Mouse (Mus musculus): ENCODE results near the gene Gramd4. TPM values are rescaled to one million over a fixed set of nuclear protein-coding genes. Genes with fewer than 3 reads are reported as not detected.
"Not testable (repeated sequence)": the region's sequence is repeated elsewhere in the genome, so short reads cannot be mapped to it uniquely, and the experiment has no call there.

Gramd4 gene
- polyA plus RNA-seq, 1 experiment from 2014 or later, result 9.7 TPM

DNA sequence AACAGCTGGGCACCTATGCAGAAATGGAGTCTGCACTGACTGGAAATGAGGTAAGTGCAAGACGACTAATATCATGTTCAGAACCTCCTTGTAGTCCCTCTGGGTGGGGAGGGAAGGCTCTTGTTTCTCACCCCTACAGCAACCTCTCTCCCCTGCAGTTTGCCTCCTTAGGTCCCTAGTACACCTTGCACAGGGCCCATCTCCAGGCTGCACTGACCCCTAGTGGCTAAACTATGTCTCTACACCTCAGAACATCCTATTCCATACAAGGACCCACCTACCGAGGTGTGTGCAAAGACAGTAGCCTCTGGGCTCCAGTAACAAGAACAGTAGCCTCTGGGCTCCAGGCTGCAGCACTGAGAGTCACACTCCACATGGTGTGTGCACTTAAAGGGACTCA, 18.7 kb upstream of the Gramd4 start:
- peaks cover 1% of the 10 kb centered on the region for H3K27me3 ChIP-seq (ENCODE audit: control insufficient read depth, insufficient read depth, low read length)
- no peaks in the 10 kb centered on the region for H3K36me3 ChIP-seq (ENCODE audit: control insufficient read depth, insufficient read depth, low read length)
- H3K4me1 ChIP-seq (ENCODE audit: control insufficient read depth, insufficient read depth, low read length), result peaks cover 4% of the 10 kb centered on the region; the same call in 1 of the 2 replicates
- H3K4me3 ChIP-seq (ENCODE audit: low read length), result no peak overlapping the region
- H3K9ac ChIP-seq (ENCODE audit: low read depth, low read length), result no peak overlapping the region
- H3K4me2 ChIP-seq (replicated peaks; ENCODE audit: low read depth, low read length), result no peak overlapping the region
- 0% methylated on average over 2 of the region's 2 CpGs for WGBS
- peak; percentile 47 for ATAC-seq (ENCODE audit: low FRiP score, low TSS enrichment)
- H3K9me3 ChIP-seq (ENCODE audit: control insufficient read depth, low read length), result no peaks in the 10 kb centered on the region
- H3K27ac ChIP-seq (ENCODE audit: low read depth, low read length), result no peak overlapping the region

DNA sequence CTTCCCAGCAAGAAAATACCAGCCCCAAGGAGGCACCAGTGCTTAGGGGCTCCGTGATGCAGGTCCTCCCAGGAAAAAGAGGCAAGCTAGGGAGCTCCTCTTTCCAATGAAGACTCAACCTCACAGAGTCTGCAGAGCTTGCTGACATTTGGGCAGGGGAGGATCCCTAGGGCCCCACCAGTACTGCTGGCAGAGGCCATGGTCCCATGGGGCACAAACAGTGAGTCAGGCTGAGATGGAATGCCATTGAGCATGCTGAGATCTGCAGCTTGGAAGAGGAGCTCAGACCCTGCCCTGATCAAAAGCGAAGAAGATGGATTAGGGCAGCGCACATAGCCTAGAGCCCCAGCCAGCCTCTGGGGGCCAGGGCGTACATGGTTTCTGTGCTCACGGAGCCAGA, 16.1 kb upstream of the Gramd4 start:
- no peaks in the 10 kb centered on the region for H3K4me1 ChIP-seq (ENCODE audit: control insufficient read depth, insufficient read depth, low read length)
- no peaks in the 10 kb centered on the region for H3K36me3 ChIP-seq (ENCODE audit: control insufficient read depth, insufficient read depth, low read length)
- ATAC-seq (ENCODE audit: low FRiP score, low TSS enrichment), result no peak
- H3K4me3 ChIP-seq (ENCODE audit: low read length), result no peak overlapping the region
- no peak overlapping the region for H3K27ac ChIP-seq (ENCODE audit: low read depth, low read length)
- no peaks in the 10 kb centered on the region for H3K9me3 ChIP-seq (ENCODE audit: control insufficient read depth, low read length)
- H3K9ac ChIP-seq (ENCODE audit: low read depth, low read length), result no peak overlapping the region
- WGBS, result 89% methylated on average over 5 of the region's 5 CpGs
- H3K4me2 ChIP-seq (replicated peaks; ENCODE audit: low read depth, low read length), result no peak overlapping the region
- H3K27me3 ChIP-seq (ENCODE audit: control insufficient read depth, insufficient read depth, low read length), result no peaks in the 10 kb centered on the region; the same call in 1 of the 2 replicates

DNA sequence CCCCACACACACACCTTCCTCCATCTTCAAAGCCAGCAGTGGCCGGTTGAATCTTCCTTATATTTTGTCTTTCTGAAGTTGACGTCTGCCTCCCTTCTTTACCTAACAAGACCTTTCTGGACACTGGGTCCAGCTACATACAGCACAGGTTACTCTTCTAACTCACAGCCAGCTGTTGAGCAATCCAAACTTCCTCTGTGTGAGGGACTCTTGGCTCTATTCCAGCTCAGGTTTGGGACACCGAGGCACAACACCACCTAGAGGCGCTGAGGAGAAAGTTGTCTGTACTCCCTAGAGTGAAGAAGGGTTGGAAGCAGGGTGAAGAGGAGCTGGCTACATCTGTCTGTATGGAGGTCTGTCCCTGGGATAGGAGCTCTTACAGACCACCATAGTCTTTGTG, 15.1 kb upstream of the Gramd4 start:
- WGBS, result 44% methylated on average over 4 of the region's 4 CpGs
- no peaks in the 10 kb centered on the region for H3K4me1 ChIP-seq (ENCODE audit: control insufficient read depth, insufficient read depth, low read length)
- H3K27ac ChIP-seq (ENCODE audit: low read depth, low read length), result no peak overlapping the region
- no peaks in the 10 kb centered on the region; the same call in 1 of the 2 replicates for H3K27me3 ChIP-seq (ENCODE audit: control insufficient read depth, insufficient read depth, low read length)
- H3K4me2 ChIP-seq (replicated peaks; ENCODE audit: low read depth, low read length), result no peak overlapping the region
- no peak for ATAC-seq (ENCODE audit: low FRiP score, low TSS enrichment)
- H3K4me3 ChIP-seq (ENCODE audit: low read length), result no peak overlapping the region
- H3K36me3 ChIP-seq (ENCODE audit: control insufficient read depth, insufficient read depth, low read length), result no peaks in the 10 kb centered on the region
- H3K9ac ChIP-seq (ENCODE audit: low read depth, low read length), result no peak overlapping the region
- no peaks in the 10 kb centered on the region for H3K9me3 ChIP-seq (ENCODE audit: control insufficient read depth, low read length)

DNA sequence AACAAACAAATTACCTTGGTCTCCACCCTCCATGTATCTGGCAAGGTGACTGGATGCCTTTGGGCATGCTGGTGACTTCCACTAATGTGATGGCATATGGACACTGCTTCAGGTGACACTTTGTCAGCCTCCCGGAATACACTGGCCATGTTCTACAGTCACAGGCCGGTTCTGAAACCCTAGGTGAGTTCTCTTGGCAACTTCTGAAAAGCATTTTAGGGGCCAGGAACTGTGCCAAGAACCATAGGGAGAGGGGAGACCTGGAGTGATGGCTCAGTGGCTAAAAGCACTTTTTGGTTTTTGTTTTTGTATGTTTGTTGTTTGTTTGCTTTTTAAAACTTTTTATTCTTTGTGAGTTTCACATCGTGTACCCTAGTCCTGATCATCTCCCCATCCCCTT, 8.0 kb upstream of the Gramd4 start:
- Histone ChIP-seq H3K27me3 (ENCODE audit: control insufficient read depth, insufficient read depth, low read length) (no peaks in the 10 kb centered on the region), H3K36me3 (ENCODE audit: control insufficient read depth, insufficient read depth, low read length) (no peaks in the 10 kb centered on the region), H3K4me3 (ENCODE audit: low read length) (no peak overlapping the region), H3K9ac (ENCODE audit: low read depth, low read length) (no peak overlapping the region), H3K4me1 (ENCODE audit: control insufficient read depth, insufficient read depth, low read length) (0 out of 2 replicates have a peak, but pooled peaks cover 11% of the 10 kb centered on the region), H3K9me3 (ENCODE audit: control insufficient read depth, low read length) (no peaks in the 10 kb centered on the region), H3K27ac (ENCODE audit: low read depth, low read length) (no peak overlapping the region), H3K4me2 (replicated peaks; ENCODE audit: low read depth, low read length) (no peak overlapping the region)
- WGBS, result 90% methylated on average over 3 of the region's 3 CpGs
- no peak for ATAC-seq (ENCODE audit: low FRiP score, low TSS enrichment)

DNA sequence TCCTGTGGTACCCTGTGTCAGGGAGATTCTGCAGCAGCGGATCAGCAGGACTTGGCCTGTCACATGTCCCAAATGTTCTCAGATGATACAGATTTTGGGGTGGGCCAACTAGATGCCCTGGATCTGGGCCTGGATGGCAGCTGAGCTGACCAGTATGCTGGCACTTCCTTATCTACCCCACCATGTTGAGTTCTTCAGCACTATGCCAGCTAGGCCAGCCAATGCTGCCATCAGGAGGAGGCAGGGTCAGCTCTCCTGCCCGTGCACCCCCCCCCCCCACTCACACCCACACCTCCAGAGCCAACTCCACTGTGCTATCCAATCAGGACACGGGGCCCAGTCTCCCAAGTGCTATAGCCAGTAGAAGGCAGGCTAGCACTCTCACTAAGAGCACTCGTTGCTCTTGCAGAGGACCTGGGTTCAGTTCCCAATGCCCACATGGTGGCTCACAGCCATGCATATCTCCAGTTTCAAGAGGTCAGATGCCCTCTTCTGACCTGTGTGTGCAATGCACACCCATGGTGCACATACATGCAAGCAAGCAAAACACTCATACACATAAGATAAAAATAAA, 7.2 kb upstream of the Gramd4 start:
- no peak overlapping the region for H3K9ac ChIP-seq (ENCODE audit: low read depth, low read length)
- no peak for ATAC-seq (ENCODE audit: low FRiP score, low TSS enrichment)
- no peaks in the 10 kb centered on the region for H3K36me3 ChIP-seq (ENCODE audit: control insufficient read depth, insufficient read depth, low read length)
- no peak overlapping the region for H3K4me3 ChIP-seq (ENCODE audit: low read length)
- H3K4me1 ChIP-seq (ENCODE audit: control insufficient read depth, insufficient read depth, low read length), result 0 out of 2 replicates have a peak, but pooled peaks cover 11% of the 10 kb centered on the region
- H3K4me2 ChIP-seq (replicated peaks; ENCODE audit: low read depth, low read length), result no peak overlapping the region
- 77% methylated on average over 3 of the region's 4 CpGs for WGBS
- no peaks in the 10 kb centered on the region for H3K9me3 ChIP-seq (ENCODE audit: control insufficient read depth, low read length)
- H3K27me3 ChIP-seq (ENCODE audit: control insufficient read depth, insufficient read depth, low read length), result no peaks in the 10 kb centered on the region
- no peak overlapping the region for H3K27ac ChIP-seq (ENCODE audit: low read depth, low read length)

DNA sequence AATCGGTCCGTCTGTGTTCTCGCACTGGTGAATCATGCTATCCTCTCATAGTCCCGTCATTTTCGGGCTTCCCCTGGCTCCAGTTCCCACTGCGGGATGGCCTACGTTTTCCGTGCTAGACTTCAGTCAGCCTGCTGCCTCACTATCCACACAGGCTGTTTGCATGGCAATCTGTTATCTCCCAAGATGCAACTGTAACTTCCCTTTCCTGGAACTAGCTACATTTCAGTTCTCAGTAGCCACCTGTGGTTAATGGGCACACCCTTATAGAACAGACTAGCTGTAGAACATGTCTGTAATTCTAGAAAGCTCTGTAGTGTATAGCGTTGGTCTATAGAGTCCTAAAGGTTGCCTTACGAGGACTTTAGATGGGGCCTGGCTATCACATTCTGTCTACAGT, 6.3 kb upstream of the Gramd4 start:
- 81% methylated on average over 10 of the region's 10 CpGs for WGBS
- Histone ChIP-seq H3K9me3 (ENCODE audit: control insufficient read depth, low read length) (no peaks in the 10 kb centered on the region), H3K27ac (ENCODE audit: low read depth, low read length) (no peak overlapping the region), H3K4me3 (ENCODE audit: low read length) (no peak overlapping the region), H3K27me3 (ENCODE audit: control insufficient read depth, insufficient read depth, low read length) (no peaks in the 10 kb centered on the region), H3K36me3 (ENCODE audit: control insufficient read depth, insufficient read depth, low read length) (no peaks in the 10 kb centered on the region), H3K4me1 (ENCODE audit: control insufficient read depth, insufficient read depth, low read length) (0 out of 2 replicates have a peak, but pooled peaks cover 11% of the 10 kb centered on the region), H3K9ac (ENCODE audit: low read depth, low read length) (no peak overlapping the region), H3K4me2 (replicated peaks; ENCODE audit: low read depth, low read length) (no peak overlapping the region)
- no peak for ATAC-seq (ENCODE audit: low FRiP score, low TSS enrichment)

DNA sequence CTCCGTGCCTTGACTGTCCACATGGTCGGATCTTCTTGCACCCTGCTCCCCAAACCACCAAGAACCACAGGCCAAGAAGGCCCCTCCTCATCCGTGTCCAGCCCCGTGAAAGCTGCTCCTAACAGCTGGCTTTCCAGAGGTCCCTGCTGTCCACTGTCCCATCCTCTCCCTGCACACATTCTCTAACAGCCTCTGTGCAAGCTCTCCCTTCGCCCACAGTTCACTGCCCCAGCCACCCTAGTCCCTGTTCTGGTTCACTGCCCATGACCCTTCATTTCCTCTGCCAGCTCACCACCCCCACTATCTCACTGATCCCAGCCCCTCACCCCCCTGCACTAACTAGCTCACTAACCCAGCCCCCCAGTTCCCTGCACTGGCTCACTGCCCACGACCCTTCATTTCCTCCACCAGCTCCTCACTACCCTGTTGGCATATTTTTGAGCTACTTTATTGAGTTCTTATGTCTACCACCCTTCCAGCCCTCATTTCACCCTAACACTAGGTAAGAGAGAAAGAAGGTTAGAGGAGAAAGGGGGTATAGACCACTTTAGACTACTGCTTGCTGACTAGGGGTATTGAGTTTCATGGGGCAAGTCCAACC, 5.5 kb upstream of the Gramd4 start:
- no peaks in the 10 kb centered on the region for H3K36me3 ChIP-seq (ENCODE audit: control insufficient read depth, insufficient read depth, low read length)
- H3K27ac ChIP-seq (ENCODE audit: low read depth, low read length), result no peak overlapping the region
- H3K4me2 ChIP-seq (replicated peaks; ENCODE audit: low read depth, low read length), result no peak overlapping the region
- no peaks in the 10 kb centered on the region for H3K9me3 ChIP-seq (ENCODE audit: control insufficient read depth, low read length)
- H3K4me1 ChIP-seq (ENCODE audit: control insufficient read depth, insufficient read depth, low read length), result peaks cover 11% of the 10 kb centered on the region; the same call in 1 of the 2 replicates
- ATAC-seq (ENCODE audit: low FRiP score, low TSS enrichment), result peak; percentile 67; the same call in 1 of the 2 replicates
- no peaks in the 10 kb centered on the region for H3K27me3 ChIP-seq (ENCODE audit: control insufficient read depth, insufficient read depth, low read length)
- no peak overlapping the region for H3K9ac ChIP-seq (ENCODE audit: low read depth, low read length)
- no peak overlapping the region for H3K4me3 ChIP-seq (ENCODE audit: low read length)
- 22% methylated on average over 6 of the region's 6 CpGs for WGBS

DNA sequence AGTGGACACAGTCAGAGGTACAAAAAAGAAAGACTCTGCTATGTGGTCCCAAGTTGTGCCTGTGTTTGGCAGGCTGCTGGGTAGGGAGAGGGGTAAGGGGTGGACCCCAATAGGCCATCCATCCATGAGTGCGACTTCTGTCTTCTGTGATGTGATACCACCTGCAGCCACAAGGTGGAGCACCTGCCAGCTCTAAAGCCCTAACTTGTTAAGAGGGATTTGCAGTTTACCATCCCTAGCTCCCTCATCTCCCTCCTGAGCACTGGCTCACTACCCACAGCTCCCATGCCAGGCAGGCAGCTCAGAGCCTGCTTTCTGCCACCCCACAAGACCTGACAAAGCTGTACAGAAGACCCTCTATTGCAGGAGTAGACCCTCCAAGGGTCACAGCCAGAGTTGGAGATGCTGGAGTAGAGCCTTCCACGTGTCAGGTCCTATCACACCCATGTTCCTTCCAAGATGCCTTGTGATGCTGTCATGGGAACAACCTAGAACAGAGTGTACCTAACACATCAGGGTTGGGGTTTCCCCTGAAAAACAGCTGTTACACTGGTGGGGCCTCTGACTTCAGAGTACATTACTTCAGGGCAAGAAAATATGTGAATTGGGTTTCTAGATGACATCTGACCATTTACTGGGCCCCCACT, 3.5 kb upstream of the Gramd4 start:
- H3K27ac ChIP-seq (ENCODE audit: low read depth, low read length), result no peak overlapping the region
- H3K4me1 ChIP-seq (ENCODE audit: control insufficient read depth, insufficient read depth, low read length), result peaks cover 22% of the 10 kb centered on the region; the same call in 1 of the 2 replicates
- H3K36me3 ChIP-seq (ENCODE audit: control insufficient read depth, insufficient read depth, low read length), result no peaks in the 10 kb centered on the region
- H3K9me3 ChIP-seq (ENCODE audit: control insufficient read depth, low read length), result no peaks in the 10 kb centered on the region
- no peak overlapping the region for H3K9ac ChIP-seq (ENCODE audit: low read depth, low read length)
- 40% methylated on average over 2 of the region's 2 CpGs for WGBS
- no peaks in the 10 kb centered on the region for H3K27me3 ChIP-seq (ENCODE audit: control insufficient read depth, insufficient read depth, low read length)
- no peak for ATAC-seq (ENCODE audit: low FRiP score, low TSS enrichment)
- no peak overlapping the region for H3K4me3 ChIP-seq (ENCODE audit: low read length)
- no peak overlapping the region for H3K4me2 ChIP-seq (replicated peaks; ENCODE audit: low read depth, low read length)

DNA sequence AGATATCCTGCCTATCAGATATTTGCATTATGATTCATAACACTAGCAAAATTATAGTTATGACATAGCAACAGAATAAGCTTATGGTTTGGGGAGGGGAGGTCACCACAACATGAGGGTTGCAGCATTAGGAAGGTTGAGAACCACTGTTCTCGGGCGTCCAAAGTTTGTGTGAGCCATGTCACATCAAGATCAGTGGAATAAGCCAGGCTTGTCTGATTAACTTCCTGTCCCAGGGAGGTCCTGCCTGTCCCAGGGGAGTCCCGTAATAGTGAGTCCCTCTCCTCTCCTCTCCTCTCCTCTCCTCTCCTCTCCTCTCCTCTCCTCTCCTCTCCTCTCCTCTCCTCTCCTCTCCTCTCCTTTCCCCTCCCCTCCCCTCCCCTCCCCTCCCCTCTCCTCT, 2.6 kb upstream of the Gramd4 start:
- H3K4me3 ChIP-seq (ENCODE audit: low read length); H3K36me3 ChIP-seq (ENCODE audit: control insufficient read depth, insufficient read depth, low read length); H3K27me3 ChIP-seq (ENCODE audit: control insufficient read depth, insufficient read depth, low read length); H3K27ac ChIP-seq (ENCODE audit: low read depth, low read length); H3K4me2 ChIP-seq (replicated peaks; ENCODE audit: low read depth, low read length); H3K9ac ChIP-seq (ENCODE audit: low read depth, low read length); ATAC-seq (ENCODE audit: low FRiP score, low TSS enrichment); H3K9me3 ChIP-seq (ENCODE audit: control insufficient read depth, low read length): not testable (repeated sequence)
- H3K4me1 ChIP-seq (ENCODE audit: control insufficient read depth, insufficient read depth, low read length), result peaks cover 28% of the 10 kb centered on the region; the same call in 1 of the 2 replicates
- WGBS, result 49% methylated on average over 3 of the region's 3 CpGs

Measured in kidney, embryonic 14.5 days (tissue).